Mouse (Mus musculus) megakaryocyte, embryonic 14.5 days (primary cell): ENCODE results near the gene S100a9.

Experiments used
- FLI1 ChIP-seq: IDR thresholded peaks from 2 replicates; pipeline ENCODE4 v1.6.1; 2012; ENCODE audit warnings: low read length, inconsistent platforms, mixed read lengths
- GATA1 ChIP-seq: IDR thresholded peaks from 3 replicates; pipeline ENCODE4 v1.6.1; 2012; ENCODE audit warnings: mixed read lengths, low read length, inconsistent platforms, borderline replicate concordance

GRCm38 (mm10) chr3:90668846-90669245 lies 26.7 kb downstream of the S100a9 start, which contains the start of gene S100a8:
- TF ChIP-seq GATA1: no peak
- TF ChIP-seq FLI1: no peak
